Mouse (Mus musculus) thymus, adult 18-20 months (tissue): ENCODE data around the gene Adgrl2.

Experiments used
- DNase-seq, 2 experiments: peaks; one replicate each; pipeline ENCODE4 v3.0.0; 2022; ENCODE audit warnings: mixed read lengths in 2 of 2

Gene Adgrl2

GRCm38 (mm10) chr3:148920881-148921280, 69.5 kb downstream of the Adgrl2 start:
- DNase-seq, result no peak

GRCm38 (mm10) chr3:148918425-148918824, 71.9 kb downstream of the Adgrl2 start:
- no peak for DNase-seq

- DNase-seq, result no peak
These were observed 72.5 kb downstream of the Adgrl2 start for GRCm38 (mm10) chr3:148917837-148918236.

GRCm38 (mm10) chr3:148916226-148916625, 74.1 kb downstream of the Adgrl2 start:
- no peak for DNase-seq

GRCm38 (mm10) chr3:148912944-148913684, 77.2 kb downstream of the Adgrl2 start:
- no peak for DNase-seq

GRCm38 (mm10) chr3:148912536-148912935, 77.8 kb downstream of the Adgrl2 start:
- DNase-seq, result no peak

GRCm38 (mm10) chr3:148907873-148908272, 82.5 kb downstream of the Adgrl2 start:
- no peak for DNase-seq

- DNase-seq, result no peak
These were observed 83.2 kb downstream of the Adgrl2 start for GRCm38 (mm10) chr3:148907024-148907778.

- no peak for DNase-seq
These were observed 84.2 kb downstream of the Adgrl2 start for GRCm38 (mm10) chr3:148905906-148906779.

GRCm38 (mm10) chr3:148905435-148905834, 84.9 kb downstream of the Adgrl2 start:
- no peak for DNase-seq

GRCm38 (mm10) chr3:148899857-148900256, 90.5 kb downstream of the Adgrl2 start:
- DNase-seq, result no peak

- no peak for DNase-seq
These were observed 90.9 kb downstream of the Adgrl2 start for GRCm38 (mm10) chr3:148899416-148899815.

GRCm38 (mm10) chr3:148898535-148899250, 91.7 kb downstream of the Adgrl2 start:
- no peak for DNase-seq

- no peak for DNase-seq
These were observed 94.1 kb downstream of the Adgrl2 start for GRCm38 (mm10) chr3:148896281-148896680.

- DNase-seq, result peak in 1 of 2 experiments; percentile 11
These were observed 94.8 kb downstream of the Adgrl2 start for GRCm38 (mm10) chr3:148895396-148896109.

GRCm38 (mm10) chr3:148894867-148895266, 95.5 kb downstream of the Adgrl2 start:
- no peak for DNase-seq

GRCm38 (mm10) chr3:148887902-148888301, 102.5 kb downstream of the Adgrl2 start:
- DNase-seq, result no peak

- DNase-seq, result no peak
These were observed 103.4 kb downstream of the Adgrl2 start for GRCm38 (mm10) chr3:148886956-148887355.

GRCm38 (mm10) chr3:148885980-148886668, 104.2 kb downstream of the Adgrl2 start:
- no peak for DNase-seq

GRCm38 (mm10) chr3:148885184-148885583, 105.2 kb downstream of the Adgrl2 start:
- no peak for DNase-seq

- DNase-seq, result no peak
These were observed 108.9 kb downstream of the Adgrl2 start for GRCm38 (mm10) chr3:148881431-148881830.
